Mouse (Mus musculus) layer of hippocampus, postnatal 25 days (tissue): ENCODE measurements around the gene Timp3. TPM values are rescaled to one million over a fixed set of nuclear protein-coding genes. Genes with fewer than 3 reads are reported as not detected.

ENCODE experiments used
- DNase-seq, 2 experiments: peaks; one replicate each; pipeline ENCODE4 v3.0.0; 2022; ENCODE audit warnings: mixed read lengths in 2 of 2, low spot score in 1 of 2; ENCODE audit errors: extremely low spot score in 1 of 2
- total RNA-seq, 2 experiments: library from RNA; stranded (reverse); gene quantifications; 2 replicates each; pipeline ENCODE4 v1.2.3; 2021

The Timp3 gene
- total RNA-seq, 2 experiments from 2014 or later: 50.1 to 55.1 TPM

DNA sequence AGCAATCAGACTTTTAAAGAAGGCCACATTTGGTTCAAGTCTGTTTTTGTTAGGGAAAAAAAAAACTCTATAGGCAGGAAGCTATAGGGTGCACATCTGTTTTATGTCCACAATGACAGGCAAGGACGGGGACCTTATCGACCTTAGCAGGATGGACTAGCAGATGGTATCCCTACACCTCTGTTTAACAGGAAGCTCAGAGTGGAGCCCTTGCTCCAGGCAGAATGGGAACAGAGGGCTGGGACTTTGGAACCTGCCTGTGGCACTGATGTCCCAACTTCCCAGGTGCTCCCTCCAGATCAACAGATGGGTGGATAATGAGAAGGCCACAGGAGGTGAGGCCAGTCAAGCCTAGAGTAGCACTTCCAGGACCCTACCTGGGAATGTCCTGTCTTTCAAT lies 80.5 kb downstream of the Timp3 start:
- DNase-seq: no peak

DNA sequence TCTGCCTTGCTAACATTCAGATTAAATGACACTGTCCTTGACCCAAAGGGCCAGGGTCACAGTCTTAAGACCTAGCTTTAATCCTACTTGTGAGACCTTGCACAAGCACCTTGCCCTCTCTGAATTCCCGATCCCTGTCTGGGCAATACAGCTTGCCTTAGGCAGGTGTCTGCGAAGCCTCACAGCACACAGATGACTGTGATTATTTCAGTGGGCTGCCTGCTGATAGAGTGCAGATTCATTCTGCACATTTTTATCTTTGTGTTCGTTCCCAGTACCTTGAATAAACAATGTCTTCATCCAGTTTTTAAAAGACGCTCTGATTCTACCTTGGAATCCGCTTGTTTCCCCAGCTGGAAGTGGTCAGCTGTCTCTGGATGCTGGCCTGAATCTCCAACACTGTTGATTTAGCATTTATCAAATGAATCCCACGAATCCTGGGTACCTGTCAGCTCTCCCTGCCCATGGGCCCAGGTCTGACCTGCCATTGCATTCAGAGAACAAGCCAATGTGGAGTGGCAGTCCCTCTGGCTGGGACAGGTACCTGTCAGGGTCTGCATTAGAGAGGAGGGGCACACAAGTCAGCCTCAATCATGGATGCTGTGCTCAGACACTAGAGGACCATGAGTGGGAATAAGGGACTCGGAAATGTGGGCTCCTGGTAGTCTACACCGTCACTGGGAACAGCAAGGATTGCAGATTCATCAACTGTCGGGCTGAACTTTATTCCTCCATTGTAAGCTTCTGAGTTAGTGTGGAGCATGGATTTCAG lies 81.2 kb downstream of the Timp3 start:
- no peak for DNase-seq

DNA sequence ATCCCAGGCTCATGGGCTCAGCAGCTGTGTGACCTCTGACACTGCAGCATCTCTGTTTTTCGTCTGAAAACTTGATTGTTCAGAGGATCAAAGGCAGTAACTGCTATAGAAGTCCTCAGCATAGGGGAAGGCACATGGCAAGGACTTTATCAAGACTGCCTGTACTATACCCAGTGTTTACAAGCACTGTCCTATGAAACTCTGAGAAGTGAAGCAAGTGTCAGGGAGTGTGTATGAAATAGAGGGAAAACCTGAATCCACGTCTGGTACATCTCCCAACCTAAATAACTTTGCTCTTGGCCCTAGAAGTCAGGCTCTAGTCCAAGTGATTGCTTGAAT lies 81.7 kb downstream of the Timp3 start:
- DNase-seq: no peak

DNA sequence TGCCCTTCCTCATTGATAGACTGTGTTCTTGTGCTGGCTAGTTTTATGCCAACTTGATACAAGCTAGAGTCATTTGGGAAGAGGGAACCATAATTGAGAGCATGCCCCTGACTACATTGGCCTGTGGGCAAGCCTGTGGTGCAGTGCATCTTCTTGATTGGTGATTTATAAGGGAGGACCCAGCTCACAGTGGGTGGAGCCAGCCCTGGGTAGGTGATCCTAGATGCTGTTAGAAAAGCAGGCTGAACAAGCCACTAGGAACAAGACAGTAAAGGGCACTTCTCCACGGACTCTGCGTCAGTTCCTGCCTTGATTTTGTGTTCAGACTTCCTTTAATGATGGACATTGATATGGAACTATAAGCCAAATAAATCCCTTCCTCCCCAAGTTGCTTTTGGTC lies 84.5 kb downstream of the Timp3 start:
- no peak for DNase-seq

DNA sequence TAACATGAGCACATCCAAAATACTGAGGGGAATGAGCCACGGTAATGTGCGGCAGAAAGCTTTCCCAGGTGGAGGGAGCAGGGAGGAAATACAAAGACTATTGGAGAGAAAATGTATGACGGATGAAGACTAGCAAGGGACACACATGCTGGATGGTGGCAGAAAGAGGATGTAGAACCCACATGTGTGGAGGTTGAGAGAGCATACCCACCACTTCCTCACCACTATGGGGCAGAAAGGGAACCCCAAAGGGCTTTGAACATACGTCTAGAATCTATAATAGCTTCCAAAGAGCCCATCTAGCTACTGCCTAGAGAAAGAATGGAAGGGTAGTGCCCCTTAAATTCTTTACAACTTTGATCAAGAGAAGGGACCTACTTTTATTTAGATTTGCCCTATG lies 85.5 kb downstream of the Timp3 start:
- DNase-seq: no peak

DNA sequence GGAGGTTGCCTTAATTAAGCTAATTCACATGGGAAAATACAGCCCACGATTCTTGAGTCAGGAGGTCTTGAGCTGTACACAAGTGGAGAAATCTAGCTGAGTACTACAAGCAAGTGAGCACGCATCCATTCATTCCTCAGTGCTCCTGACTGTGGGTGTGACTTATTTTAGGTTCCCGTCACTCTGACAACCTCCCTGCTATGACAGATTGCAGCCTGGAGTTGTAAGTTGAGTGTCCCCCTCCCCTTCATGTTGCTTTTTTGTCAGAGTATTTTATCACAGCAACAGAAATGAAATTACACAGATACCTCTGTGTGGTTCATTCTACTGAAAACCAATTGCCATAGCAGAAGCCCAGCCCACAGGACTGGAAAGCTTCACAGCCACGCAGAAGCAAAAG lies 86.1 kb downstream of the Timp3 start:
- no peak for DNase-seq

DNA sequence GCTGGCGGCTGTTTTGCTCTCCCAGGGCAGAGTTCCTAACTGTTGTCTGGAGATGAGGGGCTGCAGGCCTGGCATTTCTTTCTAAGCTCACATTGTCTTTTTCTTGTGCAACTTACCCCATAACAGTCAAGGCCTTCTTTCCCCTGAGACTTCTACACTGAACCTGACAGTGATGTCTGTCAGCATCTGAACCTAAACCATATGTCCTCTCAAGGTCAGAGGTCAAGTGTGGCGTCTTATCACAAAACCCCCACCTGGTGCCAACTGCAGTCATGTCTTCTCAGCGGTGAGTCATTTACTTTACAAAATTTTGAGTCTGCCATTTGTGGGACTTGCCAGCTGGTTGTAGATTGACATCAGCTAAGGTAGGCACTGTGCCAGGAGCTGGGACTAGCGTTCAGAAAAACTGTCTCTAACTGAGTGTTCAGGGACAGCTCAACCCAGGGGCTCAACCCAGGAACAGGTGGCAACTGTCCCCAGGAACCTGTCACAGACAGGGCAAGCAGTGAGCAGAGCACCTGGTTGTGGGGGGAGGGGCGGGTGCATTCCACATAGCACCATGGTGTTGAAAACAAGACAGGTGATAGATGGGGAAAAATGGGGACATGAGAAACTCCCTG lies 87.8 kb downstream of the Timp3 start:
- DNase-seq: peak in 1 of 2 experiments; percentile 47

DNA sequence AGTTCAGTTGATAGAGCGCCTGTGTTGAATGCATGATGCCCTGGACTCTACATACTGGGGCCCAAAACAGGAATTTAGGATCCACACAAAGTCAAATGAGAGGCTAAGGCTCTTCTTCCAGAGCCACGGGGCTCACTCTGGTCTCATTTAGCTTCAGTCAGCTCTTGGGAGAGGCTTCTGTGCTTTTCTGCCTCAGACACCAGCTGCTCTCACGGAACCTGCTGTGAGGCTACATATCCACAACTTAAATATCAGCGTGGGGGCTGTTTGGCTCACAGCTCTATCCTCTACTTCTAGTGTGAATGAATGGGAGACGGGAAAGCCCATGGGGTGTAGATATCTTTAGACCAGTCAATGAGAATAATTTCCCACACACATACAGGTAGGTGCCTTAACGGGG lies 88.6 kb downstream of the Timp3 start:
- DNase-seq: no peak

DNA sequence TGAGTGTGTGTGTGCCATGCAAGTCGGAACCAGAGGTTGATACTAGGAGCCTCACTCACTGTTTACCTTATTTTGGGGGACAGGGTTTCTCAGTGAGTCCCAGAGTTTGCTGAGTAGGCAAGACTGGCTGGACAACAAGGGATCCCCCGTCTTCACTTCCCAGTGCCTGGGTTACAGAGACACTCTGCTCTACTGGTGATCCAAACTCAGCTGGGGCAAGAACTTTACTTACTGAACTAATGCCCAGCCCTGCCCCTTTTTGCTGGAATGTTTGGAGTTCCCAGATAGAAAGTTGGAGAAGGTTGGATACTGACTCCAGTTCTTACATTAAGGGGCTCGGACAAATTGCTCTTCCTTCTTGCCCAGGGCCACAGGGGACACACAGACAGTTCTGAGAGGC lies 89.2 kb downstream of the Timp3 start:
- DNase-seq: no peak

DNA sequence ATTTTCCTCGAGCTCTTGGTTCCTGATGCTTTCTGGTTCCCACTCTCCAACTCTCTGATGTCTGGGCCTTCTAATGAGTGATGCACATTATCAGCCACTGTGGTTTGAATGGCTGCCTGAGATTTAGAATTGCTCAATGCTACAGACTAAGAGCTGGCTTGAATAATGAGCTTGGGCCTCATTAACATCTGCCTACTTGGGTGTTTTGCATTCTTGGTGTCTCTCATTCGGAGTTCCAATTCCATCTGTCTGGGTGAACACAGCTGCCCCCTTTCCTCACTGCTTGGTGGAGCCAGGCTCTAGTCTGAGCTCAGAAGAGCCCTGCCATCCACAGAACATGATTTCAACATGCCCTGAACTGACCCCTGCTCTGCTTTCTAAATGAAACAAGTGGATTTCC lies 89.7 kb downstream of the Timp3 start:
- DNase-seq: no peak

DNA sequence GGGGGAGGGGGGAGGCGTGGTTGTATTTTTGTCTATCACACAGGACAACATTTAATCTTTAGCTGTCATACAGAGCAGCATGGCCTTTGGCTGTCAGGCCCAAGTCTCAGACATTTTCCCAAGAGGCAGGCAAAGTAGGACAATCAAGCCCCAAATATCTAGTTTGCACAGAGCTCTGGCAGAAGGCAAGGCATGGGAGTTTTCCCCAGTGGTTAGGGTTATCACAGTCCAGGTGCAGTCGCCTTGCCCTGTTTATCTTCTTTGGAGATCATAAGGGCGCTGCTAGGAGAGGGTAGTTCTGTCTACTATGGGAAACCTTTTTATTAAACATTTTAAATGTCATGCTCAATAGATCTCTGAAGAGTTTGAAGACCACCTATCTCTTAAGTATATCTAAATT lies 92.2 kb downstream of the Timp3 start:
- no peak for DNase-seq

DNA sequence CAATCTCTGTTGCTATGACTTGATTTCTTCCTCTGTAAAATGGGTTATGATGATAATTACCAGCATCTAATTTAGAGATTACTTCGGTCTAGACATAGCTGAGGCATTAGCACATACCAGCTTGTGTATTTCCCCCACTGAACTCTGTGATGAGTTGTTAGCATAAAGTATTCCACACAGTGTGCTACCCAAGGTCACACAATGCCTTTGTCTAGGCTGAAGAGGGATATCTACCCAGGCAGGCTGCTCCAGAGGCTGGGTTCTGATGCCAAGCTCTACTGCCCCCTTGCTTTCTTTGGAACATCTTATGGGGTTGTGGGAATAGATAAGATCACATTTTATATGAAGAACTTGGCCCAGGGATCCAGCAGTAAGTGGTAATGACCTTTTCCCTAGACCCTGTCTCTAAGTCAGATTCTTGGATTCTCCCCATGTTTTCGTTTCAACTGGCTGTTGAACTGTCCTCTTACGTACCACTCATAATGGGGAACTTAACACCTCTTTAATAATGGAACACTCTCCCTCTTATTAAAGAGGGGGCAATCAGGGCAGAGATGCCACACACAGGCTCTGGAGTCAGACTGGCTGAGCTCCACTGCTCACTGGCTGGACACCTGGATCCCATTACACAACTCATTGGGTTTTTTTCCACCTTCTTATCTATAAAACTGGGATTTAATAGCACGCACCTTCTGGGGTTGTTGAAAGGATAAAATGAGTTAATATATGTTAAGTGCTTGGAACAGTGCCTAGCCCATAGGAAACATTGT lies 97.6 kb downstream of the Timp3 start:
- DNase-seq: no peak

DNA sequence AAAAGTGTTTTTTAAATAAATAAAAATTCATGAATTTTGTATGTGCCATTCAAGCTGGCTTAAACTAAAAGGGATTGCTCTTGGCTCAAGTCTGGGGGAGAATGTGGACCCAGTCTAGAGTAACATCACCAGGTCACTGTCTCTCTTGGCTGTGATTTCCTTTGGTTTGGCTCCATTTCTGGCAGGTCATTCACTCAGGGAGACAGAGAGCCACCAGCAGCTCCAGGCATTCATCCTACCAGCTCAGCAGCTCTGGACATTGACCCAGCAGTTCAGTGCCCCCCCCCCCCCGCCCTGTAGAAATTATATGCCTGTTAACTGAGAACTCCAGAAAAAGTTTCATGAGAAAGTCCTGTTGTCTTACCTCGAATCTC lies 98.2 kb downstream of the Timp3 start:
- DNase-seq: no peak

Other genes with a start within 250 kb of the Timp3 start
- 10 to 100 TPM; 19.5 to 23.8 TPM for gene Syn3, start 198.5 kb downstream of the Timp3 start, total RNA-seq